Mouse (Mus musculus) spleen, adult 18-20 months (tissue): ENCODE data around the gene Fkbp1a.
A peak's percentile ranks its signal among the peaks of the same experiment; 100 is the strongest.

Experiments used
- DNase-seq, 2 experiments: peaks; one replicate each; pipeline ENCODE4 v3.0.0; 2022; ENCODE audit warnings: mixed read lengths in 2 of 2

The Fkbp1a gene

DNA sequence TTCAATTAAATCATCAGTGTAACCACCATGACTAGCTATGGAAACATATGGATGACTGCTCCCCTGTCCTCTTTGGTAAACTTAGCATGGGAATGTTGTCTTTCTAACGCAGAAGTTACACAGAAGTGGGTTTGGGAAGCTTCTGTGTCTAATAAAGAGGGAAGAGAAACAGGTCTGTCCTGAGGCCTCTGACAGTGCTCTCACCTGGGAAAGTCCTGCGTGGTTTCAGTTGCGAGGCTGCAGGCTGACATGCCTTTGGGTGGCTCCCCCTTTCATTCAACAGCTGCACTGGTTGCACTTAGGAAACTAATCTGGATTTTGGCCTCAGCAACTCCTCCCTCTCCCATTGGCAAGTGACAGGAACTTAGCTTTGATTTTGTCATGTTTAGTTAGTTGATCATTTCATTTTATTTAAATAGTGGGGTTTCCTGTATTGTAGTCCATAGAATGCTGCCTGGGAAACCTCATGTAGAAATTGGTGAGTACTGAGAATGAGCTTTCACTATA, 7.4 kb downstream of the Fkbp1a start:
- no peak for DNase-seq

DNA sequence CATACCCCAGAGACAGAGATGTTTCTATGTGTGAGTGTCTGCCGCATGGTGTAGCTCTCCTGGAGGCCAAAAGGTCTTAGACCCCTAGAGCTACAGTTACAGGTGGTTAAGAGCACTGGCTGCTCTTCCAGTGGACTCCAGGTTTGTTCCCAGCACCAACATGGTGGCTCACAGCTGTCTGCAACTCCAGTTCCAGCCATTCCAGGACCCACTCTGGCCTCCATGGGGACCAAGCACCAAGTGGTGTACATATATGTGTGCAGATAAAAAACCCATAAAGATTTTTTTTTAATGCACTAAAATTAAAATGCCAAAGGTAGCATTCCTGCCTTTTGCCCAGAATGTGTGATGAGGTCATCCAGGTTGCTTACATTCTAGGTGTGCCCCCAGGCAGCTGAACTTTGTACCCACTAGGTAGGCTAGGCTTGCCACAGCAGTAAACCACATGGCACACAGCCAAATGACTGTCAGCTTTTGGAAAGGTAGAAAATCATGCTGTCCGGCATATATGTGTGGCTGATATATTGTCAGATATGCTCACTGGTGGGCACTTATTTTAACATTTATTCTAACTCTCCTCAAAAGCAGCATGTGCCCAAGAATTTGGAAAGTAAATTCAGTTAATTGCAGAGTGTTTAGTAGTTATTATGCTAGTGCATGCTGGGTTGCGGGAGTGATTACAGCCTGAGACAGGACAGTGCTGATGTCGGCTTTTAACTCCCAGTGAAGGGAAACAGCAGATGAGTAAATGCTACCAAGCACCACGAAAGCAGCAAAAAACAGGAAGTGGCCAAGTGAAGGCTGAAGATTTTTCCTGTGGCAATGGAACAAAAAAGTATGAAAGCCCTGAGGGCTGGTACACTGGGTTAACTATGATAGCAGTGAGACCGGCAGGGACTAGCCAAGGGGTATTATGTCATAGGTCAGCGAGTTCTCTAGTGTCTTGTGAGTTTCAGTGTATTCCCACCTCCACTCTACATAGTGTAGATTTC, 20.9 kb downstream of the Fkbp1a start:
- DNase-seq, result no peak

DNA sequence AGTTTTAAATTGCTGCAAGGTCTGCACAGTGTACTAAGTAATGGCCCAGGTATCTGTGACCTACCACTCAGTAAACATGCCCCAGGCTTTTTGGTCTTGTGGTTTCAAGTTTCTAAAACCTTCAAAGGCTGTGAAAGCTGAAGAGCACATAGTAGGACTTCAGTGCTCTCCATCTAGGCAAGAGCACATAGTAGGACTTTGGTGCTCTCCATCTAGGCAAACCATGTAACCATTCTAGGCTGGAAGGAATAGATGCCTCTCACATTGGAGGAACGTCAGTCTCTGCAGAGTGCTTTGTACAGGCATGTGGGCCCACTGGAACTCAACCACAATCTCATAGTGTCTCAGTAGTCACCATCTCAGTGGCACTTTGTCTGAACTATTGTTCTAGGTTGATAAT, 21.7 kb downstream of the Fkbp1a start:
- no peak for DNase-seq

DNA sequence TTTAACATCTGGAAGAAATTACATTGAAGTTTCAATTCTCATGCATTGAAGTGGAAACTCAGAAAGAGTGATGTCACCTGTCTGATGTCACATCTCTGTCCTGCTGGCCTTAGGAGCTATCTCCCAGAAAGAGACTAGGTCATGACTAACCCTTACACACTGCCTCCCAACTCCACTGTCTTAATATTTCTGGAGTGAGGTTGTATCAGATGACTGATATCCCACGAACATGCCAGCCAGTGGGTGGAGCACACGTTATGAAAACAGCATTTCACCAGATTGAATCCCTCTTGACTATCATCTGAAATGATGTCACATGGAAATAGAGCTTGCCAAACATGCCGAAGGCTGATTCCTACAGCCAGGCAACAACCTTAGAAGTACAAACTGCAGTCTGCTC, 22.7 kb downstream of the Fkbp1a start:
- DNase-seq, result no peak

DNA sequence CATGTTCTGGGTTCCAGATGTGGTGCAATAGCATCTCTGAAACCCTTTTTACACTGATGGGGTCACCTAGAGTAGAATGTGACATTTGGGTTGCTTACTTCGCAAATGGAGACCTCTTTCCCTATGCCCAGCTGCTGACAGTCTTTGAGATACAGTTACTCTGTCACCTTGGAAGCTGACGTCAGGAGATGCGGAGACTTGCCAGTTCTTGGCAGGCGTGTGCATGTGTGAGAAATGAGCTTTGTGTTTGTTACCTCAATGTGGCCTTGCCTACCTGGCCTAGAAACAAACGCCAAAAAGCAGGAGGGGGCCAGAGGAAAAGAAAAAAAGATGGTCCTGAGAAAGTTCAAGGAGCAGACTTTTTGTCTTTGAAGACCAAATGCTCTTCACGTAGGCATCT, 24.6 kb downstream of the Fkbp1a start:
- no peak for DNase-seq

DNA sequence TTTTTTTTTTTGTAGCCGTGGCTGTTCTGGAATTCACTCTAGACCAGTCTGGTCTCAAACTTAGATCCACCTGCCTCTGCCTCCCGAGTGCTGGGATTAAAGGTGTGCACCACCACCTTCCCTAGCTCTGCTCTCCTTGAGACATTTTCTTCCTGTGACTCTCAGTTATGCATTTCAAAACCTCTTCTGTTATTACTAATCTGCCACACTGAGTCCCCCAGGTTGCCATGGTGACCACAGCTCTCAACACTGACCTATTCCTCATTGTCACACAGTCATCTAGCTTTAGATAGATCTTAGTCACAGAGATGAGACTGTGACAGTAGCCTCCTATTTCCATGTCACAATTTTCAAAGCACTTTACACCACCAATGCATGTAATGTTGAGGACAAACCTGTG, 27.2 kb downstream of the Fkbp1a start:
- no peak for DNase-seq

DNA sequence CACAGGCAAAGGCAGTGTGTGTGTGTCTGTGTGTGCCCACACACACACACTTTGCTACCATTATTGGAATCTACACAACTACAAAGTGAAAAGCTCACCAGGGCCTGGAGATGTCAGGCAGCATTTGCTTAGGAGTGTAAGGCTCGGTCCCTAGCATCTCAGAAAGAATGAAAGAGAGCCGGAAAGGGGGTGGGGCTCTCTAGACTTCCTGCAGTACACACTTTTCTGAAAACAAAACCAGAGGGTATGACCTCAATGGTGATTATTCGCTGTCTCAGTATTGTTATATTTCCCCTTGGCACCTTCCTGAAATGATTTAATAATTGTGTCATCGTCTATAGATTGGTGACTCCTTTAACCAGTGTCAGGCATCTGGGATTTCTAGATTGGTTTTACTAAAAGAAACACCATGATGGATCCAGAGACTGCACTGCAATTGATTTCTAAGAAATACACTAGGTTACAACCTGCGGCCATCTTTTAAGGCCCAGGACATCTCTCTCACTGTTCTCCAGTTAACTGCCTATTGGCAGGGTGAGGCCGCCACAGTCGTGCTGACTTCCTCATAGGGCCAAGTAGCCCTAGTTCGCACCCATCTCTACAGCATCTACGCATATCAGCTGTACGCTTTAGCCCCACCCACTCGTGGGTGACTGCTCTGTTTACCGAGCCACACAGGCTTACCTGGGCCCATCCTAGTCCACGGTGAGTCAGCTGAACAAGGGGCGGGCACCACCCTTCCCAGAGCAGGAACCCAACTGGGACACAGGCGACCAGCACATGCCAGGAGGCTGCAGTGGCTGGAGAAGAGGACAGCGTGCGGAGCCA, 29.8 kb downstream of the Fkbp1a start, which contains the start of gene Sdcbp2:
Gene Sdcbp2, plus strand, starts transcription at position 750 of the 828 bp plus-strand sequence.
- no peak for DNase-seq

DNA sequence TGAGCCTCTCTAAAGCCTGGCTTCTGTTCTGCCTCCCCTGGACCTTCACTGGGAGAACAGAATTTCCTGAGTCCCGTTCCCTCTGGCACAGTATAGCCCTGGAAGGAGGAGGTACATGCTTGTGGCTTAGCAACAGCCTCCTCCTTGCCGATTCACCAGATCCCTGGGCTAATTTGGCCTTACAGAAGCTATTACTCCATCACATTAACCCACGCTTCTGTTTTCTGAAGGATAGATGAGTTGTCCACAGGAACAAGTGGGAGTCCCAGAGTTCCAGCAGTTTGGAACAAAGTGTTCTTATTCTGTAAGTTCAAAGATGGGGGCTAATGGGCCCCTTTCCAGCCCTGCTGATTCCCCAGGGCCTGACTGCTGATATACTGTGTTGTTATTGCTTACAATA, 31.4 kb downstream of the Fkbp1a start:
- DNase-seq, result no peak

DNA sequence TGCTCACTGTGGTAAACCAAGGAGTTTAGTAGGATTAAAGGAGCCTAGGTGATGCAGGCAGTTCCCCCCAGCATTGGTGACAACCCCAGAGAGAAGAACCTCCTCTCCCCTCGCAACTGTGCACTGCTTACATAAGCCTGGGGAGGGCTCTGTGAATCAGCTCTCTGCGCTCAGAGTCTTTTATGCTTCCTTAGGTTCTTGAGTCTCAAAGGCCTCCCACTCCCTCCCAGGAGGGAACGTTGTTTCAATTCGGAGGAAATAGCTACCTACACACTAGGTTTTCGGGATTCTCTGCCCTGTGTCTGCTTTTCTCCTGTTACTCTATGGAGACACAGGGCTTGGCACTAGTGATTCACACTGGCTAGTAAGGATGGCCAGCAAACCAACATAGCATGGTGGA, 32.3 kb downstream of the Fkbp1a start:
- no peak for DNase-seq

DNA sequence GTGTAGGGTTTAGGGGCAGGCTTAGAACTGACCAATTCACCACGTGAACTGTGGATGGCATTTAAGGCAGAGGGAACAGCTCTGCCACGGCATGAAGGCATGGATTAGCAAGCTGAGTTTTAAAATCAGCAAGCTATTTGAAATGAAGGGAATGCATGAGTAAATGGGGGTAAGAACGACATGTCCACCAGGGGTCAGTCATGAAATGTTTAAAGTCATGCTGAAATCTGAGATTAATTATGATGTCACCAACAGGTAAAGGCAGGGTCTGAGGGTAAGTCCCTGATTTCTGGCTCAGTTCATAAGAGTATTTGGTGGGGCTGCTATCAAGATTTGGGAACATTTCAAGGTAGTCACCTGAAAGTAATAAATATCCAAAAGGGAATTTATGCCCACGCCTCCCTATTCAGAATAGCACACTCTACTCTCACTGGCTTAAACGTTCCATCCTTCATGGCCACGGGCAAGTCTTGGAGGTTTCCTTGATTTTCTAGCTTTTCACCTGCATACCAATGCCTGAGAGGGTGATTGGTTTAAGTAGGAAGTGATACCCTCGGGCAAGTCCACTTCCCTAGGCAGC, 32.9 kb downstream of the Fkbp1a start:
- DNase-seq, result peak in 1 of 2 experiments; percentile 24

DNA sequence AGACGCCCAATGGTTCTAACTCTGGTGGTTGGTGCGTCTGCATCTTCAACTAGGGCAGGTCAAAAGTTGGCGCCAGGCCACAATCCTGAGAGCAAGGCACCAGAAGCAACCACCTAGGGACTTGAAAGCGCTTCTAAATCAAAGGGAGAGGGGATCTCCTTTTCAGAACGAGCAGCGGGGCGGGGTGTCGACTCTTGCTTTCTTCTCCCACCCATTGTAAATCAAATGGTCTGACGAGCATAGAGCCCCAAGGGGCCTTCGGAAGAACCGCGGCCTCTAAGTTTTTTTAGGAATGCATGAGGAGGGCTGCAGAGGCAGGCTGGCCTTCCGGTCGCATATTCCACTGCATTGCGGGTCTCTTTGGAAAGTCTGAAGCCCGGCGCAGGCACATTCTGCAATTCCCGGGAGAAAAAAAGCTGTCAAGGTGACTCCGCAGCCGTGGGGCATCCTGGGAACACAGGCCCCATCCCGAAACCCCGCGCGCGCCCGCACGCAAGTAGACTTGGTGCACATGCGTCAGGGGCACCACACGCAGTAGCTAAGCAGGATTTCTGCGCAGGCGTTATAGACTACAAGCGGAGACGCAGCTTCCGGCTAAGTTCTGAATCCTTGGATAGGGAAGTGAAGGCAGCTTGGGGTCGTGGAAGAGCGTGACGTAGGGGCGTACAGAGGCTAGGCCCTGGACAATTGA, 33.6 kb downstream of the Fkbp1a start:
- DNase-seq, result peak; percentile 30 to 54

DNA sequence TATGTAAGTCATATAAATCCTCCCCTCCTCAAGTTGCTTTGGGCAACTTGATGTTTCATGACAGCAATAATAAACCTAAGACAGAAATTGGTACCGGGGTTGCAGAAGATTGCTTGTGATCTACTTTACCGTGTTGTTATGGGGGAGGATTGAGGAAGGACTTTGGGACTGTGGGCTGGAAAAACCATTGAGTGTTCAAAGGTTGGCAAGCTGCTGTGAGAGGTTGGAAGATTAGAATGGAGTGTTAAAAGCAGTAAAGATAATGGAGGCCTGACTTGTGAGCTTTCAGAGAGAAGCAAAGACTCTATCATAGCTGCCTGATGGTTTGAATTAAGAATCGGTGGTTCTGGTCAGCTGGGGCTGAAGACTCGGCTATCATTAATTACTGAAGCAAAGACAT, 36.9 kb downstream of the Fkbp1a start:
- no peak for DNase-seq

DNA sequence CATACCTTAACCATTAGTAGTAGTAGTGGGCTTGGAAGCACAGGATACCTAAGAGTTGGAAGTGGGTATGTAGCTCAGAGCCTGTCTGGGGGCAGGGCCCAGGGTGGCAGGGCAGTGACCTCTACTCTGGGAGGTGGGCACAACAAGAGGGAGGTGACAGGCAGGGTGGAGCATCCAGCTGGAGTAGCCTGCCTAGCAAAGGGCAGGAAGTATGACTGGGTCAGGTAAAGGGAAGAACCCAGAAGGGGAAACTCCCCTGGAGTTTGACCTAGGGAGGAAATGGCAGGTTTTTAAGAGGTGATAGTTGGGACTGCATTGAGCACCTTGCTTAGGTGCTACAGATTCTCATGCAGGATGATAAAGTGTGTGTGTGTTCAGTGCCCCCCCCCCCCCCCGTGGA, 38.7 kb downstream of the Fkbp1a start:
- DNase-seq, result no peak

DNA sequence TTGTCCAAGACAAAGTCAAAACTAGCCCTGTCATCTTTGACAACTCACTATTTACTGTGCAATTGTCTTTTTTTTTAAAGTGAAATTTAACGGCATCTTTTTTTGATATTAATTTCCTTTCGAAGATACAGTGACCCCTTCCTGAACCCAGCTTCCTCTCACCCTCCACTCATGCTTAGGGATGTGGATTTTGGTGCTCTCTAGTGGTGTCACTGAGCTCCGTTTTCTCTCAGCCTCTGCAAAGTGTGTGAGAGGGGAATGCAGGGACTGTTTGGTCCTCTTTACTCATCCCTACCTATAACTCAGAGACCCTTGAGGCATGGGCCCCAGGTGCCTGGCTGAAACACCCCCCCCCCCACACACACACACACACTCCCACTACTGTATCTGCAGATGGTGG, 43.7 kb downstream of the Fkbp1a start:
- no peak for DNase-seq

DNA sequence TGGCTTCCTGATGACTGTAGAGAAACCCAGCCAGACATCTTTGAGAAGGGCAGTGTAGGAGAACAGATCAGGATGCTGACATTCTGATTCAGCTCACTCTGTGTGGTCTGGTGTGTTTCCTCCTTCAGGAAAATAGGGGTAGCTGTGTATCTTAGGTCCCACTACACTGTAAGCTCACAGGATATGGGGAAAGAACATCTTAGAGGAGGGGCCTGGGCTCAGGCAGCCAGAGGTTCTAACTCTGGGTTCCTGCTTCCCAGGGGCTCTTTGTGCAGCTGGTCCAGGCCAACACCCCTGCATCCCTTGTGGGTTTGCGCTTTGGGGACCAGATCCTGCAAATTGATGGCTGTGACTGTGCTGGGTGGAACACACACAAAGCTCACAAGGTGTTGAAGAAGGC, 44.5 kb downstream of the Fkbp1a start:
- no peak for DNase-seq

DNA sequence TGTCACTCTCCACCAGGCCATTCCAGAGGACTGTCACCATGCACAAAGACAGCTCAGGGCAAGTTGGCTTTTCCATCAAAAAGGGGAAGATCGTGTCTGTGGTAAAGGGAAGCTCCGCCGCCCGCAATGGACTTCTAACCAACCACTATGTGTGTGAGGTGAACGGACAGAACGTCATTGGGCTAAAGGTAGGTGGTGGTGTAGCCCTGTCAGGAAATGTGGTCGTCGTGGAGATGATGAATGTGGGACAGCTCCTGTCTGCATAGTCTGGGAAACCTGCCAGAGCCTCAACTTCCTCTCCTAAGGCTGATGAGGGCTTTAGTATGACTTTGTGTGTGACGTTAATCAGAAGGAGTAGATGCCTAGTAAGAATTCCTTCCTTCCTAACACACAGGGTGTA, 45.0 kb downstream of the Fkbp1a start:
- DNase-seq, result no peak

DNA sequence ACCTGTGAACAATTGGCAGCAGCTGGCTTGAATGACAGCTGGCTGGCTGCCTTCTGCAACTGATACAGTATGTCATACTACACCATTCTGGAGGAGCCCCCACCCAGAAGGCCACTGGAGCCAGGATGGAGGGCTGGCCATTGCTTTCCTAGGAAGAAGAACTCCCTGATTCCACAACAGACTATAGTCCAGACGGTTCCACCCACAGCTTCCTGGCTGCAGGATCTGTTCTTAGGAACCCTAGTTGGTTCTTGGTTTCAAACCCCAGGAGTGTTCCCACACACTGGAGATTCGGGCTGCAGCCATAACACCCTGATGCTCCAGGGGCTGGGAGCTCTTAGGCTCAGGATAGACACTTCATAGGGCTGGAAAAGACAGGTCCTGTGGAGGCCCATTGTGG, 55.8 kb downstream of the Fkbp1a start:
- DNase-seq, result no peak

DNA sequence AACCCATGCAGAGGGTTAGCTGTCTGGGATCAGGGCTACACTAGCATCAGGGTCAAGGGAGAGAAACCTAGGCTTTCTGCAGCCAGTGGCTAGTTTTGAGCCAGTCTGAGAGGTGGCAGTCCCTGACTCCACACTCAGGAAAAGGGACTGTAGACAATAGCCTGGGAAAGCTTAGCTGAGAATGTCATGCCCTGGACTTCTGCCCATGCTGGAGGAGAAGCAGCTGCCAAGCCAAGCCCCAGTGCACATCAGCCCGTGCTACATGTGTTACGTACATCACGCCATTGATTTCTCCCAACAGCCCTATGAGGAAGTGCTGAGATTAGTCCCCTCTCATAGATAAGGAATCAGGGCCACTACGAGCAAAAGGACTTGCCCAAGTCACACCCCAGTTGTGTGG, 59.8 kb downstream of the Fkbp1a start:
- no peak for DNase-seq

DNA sequence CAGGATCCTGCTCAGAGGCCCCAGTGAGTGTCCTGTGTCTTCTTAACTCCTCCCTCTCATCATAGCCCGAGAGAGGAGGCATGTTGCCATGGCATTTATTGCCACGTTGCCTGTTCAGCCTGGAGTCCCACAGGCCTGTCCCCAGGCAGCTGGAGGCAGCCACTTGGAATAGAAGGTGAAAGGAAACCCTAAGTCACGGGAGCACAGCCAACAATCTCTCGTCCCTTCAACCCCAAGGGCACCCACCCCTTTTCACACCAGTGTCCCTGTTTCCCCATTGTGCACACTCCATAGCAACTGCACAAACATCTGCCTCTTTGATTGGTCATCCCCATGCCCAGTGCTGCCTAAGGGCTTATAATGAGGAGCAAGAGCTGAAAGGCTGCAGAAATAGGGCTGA, 61.3 kb downstream of the Fkbp1a start:
- no peak for DNase-seq

DNA sequence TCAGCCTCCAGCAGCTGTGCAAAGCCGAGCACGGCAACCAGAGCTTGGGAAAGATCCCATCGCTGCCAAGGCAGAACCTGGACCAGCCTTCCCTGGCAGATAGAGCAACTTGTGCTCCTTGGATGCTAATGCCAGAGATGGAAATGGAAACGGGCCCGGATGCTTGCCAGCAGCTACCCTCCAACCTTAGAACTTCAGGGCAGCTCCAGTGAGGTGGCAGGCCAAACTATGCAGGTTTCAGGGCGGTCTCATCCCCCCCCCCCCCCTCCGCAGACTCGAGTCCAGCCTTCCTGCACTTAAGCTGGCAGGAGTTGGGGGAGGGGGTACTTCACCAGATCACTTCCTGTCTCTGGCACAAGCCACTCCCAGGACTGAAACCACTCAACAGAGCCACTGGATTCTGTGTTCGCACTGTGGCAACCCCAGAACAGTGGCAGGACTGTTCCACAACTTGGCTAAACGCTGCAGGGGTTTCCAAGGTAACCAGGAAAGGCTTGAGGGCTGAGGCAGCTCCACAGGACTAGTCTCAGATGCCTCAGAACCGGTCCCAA, 63.2 kb downstream of the Fkbp1a start:
- no peak for DNase-seq

DNA sequence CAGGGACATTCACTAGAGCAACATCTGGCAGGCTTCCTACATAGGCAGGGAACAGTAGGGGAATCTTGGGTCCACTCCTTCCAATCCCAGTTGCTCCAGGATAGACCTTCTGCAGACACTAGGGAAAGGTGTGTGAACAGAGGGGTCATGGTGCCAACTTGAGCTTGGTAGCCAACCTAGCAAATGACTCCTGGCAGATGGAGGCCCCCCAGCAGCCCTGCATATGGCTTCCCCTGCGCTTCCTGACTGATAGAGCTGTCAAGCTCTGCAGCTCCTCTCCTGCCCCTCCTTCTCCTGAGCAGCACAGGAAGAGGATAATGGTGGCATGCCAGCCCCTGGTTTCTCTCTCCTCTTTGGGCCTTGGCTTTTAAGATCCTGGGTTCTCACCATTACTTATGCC, 66.2 kb downstream of the Fkbp1a start:
- no peak for DNase-seq

DNA sequence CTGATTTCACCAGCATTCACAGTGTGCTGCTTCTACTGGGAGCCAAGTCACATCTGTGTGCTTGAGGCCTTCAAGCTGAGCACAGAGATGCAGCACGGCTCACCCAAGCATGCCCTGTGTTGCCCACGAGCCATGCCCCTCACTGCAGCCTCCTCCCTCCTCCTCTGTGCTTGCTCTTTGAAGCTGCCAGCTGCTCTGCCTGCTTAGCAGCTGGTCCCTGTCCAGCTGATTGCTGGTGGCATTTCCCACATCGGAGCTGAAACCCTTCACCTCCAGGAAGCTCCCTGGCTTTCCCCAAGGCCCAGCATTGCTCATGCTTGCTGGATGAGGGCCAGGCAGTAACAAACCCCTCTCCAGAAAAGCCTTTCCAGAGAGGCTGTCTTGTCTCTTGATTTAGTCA, 67.7 kb downstream of the Fkbp1a start:
- DNase-seq, result peak in 1 of 2 experiments; percentile 4
